Mouse (Mus musculus) common myeloid progenitor, adult 5-6 weeks (primary cell): ENCODE data around the gene Mast3. TPM values are rescaled to one million over a fixed set of nuclear protein-coding genes. Genes with fewer than 3 reads are reported as not detected.

ENCODE experiments used
- ATAC-seq: replicated peaks from 2 replicates; pipeline ENCODE4 v1.8.0; 2016; ENCODE audit warnings: low read depth, mild to moderate bottlenecking, moderate TSS enrichment, inconsistent platforms; ENCODE audit not compliant: poor library complexity, severe bottlenecking
- total RNA-seq: library from RNA; stranded (forward); fragments of 200-1000, 187-1606 nt; gene quantifications from 2 replicates; pipeline ENCODE4 v1.2.3, GENCODE M21; 2017

The Mast3 gene
- total RNA-seq = 21.7 and 22.2 TPM in 2 replicates

- ATAC-seq = peak; percentile 67
These were observed at the start of gene Mast3 for GRCm38 (mm10) chr8:70804481-70805206. Mast3 (minus strand) TSS chr8:70805054.

- ATAC-seq = peak; percentile 91
These were observed 49.0 kb upstream of the Mast3 start for GRCm38 (mm10) chr8:70853863-70854262.

GRCm38 (mm10) chr8:70852595-70853231 lies 47.9 kb upstream of the Mast3 start:
- ATAC-seq = no peak

- ATAC-seq = no peak
These were observed 47.0 kb upstream of the Mast3 start for GRCm38 (mm10) chr8:70851837-70852236.

- ATAC-seq = no peak
These were observed 46.1 kb upstream of the Mast3 start for GRCm38 (mm10) chr8:70850947-70851346.

GRCm38 (mm10) chr8:70850132-70850845 lies 45.4 kb upstream of the Mast3 start:
- ATAC-seq = no peak

- ATAC-seq = no peak
These were observed 44.6 kb upstream of the Mast3 start for GRCm38 (mm10) chr8:70849333-70849990.

- no peak for ATAC-seq
These were observed 41.7 kb upstream of the Mast3 start for GRCm38 (mm10) chr8:70846371-70847154.

GRCm38 (mm10) chr8:70845108-70845507 lies 40.3 kb upstream of the Mast3 start:
- ATAC-seq = no peak

GRCm38 (mm10) chr8:70844523-70844922 lies 39.7 kb upstream of the Mast3 start:
- peak; percentile 40 for ATAC-seq

- ATAC-seq = no peak
These were observed 39.1 kb upstream of the Mast3 start for GRCm38 (mm10) chr8:70843941-70844340.

- no peak for ATAC-seq
These were observed 38.4 kb upstream of the Mast3 start for GRCm38 (mm10) chr8:70843214-70843773.

- ATAC-seq = no peak
These were observed 37.6 kb upstream of the Mast3 start for GRCm38 (mm10) chr8:70842484-70842883.

- peak; percentile 33 for ATAC-seq
These were observed 36.6 kb upstream of the Mast3 start for GRCm38 (mm10) chr8:70841147-70842072.

GRCm38 (mm10) chr8:70840590-70840989 lies 35.7 kb upstream of the Mast3 start:
- ATAC-seq = no peak

- ATAC-seq = peak; percentile 88
These were observed 34.8 kb upstream of the Mast3 start, which contains the start of gene Arrdc2 for GRCm38 (mm10) chr8:70839408-70840351. Arrdc2 (minus strand) TSS chr8:70839720.
